Mouse (Mus musculus) C2C12 (cell line): ENCODE measurements around the gene Nufip2. TPM values are rescaled to one million over a fixed set of nuclear protein-coding genes. Genes with fewer than 3 reads are reported as not detected.

ENCODE experiments used
- H3K27me3 ChIP-seq: one replicate; pipeline ENCODE4 v1.6.1; 2011; ENCODE audit not compliant: control insufficient read depth, insufficient read depth, insufficient read length
- H3K36me3 ChIP-seq: one replicate; pipeline ENCODE4 v1.6.1; 2011; ENCODE audit not compliant: control insufficient read depth, insufficient read depth
- H3K4me3 ChIP-seq: one replicate; pipeline ENCODE4 v1.5.1; 2011; ENCODE audit warnings: mild to moderate bottlenecking, control low read depth; ENCODE audit not compliant: poor library complexity, insufficient read depth, severe bottlenecking
- H3K79me2 ChIP-seq: one replicate; pipeline ENCODE4 v1.6.1; 2011; ENCODE audit not compliant: control insufficient read depth, insufficient read depth
- H3K79me3 ChIP-seq: one replicate; pipeline ENCODE4 v1.6.1; 2011; ENCODE audit warnings: low read depth, control low read depth
- H3ac ChIP-seq: one replicate; pipeline ENCODE3; 2011; ENCODE audit warnings: low read depth; ENCODE audit not compliant: control insufficient read depth, insufficient read length
- CEBPB ChIP-seq: IDR thresholded peaks from one replicate; pipeline ENCODE4 v1.6.1; 2011; ENCODE audit warnings: low read depth, mild to moderate bottlenecking, control low read depth, moderate library complexity
- CTCF ChIP-seq: IDR thresholded peaks from one replicate; pipeline ENCODE4 v1.5.1; 2011; ENCODE audit not compliant: control insufficient read depth, insufficient read depth, insufficient read length
- FOSL1 ChIP-seq: IDR thresholded peaks from one replicate; pipeline ENCODE4 v1.8.0; 2011; ENCODE audit warnings: mild to moderate bottlenecking, low read length; ENCODE audit not compliant: poor library complexity, insufficient read depth, severe bottlenecking
- MAX ChIP-seq: IDR thresholded peaks from one replicate; pipeline ENCODE4 v1.6.1; 2011; ENCODE audit warnings: mild to moderate bottlenecking, control low read depth
- MYOD1 ChIP-seq: IDR thresholded peaks from one replicate; pipeline ENCODE4 v1.6.1; 2011; ENCODE audit warnings: low read depth; ENCODE audit not compliant: control insufficient read depth, insufficient read length
- MYOG ChIP-seq: IDR thresholded peaks from one replicate; pipeline ENCODE4 v1.6.1; 2011; ENCODE audit not compliant: control insufficient read depth, insufficient read length; ENCODE audit errors: extremely low read depth
- USF1 ChIP-seq: IDR thresholded peaks from one replicate; pipeline ENCODE4 v1.6.1; 2011; ENCODE audit warnings: low read depth, mild to moderate bottlenecking, control low read depth, moderate library complexity
- polyA plus RNA-seq: library from polyadenylated mRNA; unstranded; fragments of >200 nt; fragmentation: generic; extraction: Trizol; gene quantifications from one replicate; pipeline ENCODE4 v1.2.1, GENCODE M21; 2012; ENCODE audit warnings: missing spikeins

Nufip2 gene
- polyA plus RNA-seq, 1 experiment = 12.0 TPM

- TF ChIP-seq MAX (no peak), MYOD1 (no peak), CEBPB (no peak), MYOG (no peak), CTCF (no peak), USF1 (peak; percentile 49), FOSL1 (no peak)
- Histone ChIP-seq H3K79me2 (peaks cover 97% of the 10 kb centered on the region), H3ac (peak overlapping the region; percentile 18), H3K4me3 (no peak overlapping the region), H3K79me3 (peaks cover 36% of the 10 kb centered on the region), H3K36me3 (peaks cover 9% of the 10 kb centered on the region), H3K27me3 (no peaks in the 10 kb centered on the region)
These were observed 105.3 kb downstream of the Nufip2 start for GRCm38 (mm10) chr11:77791241-77791727.

Other genes with a start within 250 kb of the Nufip2 start
- 12.8 TPM for gene Coro6, start 223.7 kb upstream of the Nufip2 start, polyA plus RNA-seq
- gene Ankrd13b, start 196.5 kb upstream of the Nufip2 start, polyA plus RNA-seq = 64.3 TPM
- 56.7 TPM for gene Git1, start 192.6 kb upstream of the Nufip2 start, polyA plus RNA-seq
- gene Abhd15, start 171.0 kb upstream of the Nufip2 start, polyA plus RNA-seq = 1.5 TPM
- gene Trp53i13, start 170.2 kb upstream of the Nufip2 start, polyA plus RNA-seq = 18.2 TPM
- not detected for gene Gm10392, start 167.0 kb upstream of the Nufip2 start, polyA plus RNA-seq
- gene Taok1, start 78.3 kb upstream of the Nufip2 start, polyA plus RNA-seq = 5.1 TPM
- gene Cryba1, start 39.1 kb downstream of the Nufip2 start, polyA plus RNA-seq = 0.07 TPM
- gene Myo18a, start 77.1 kb downstream of the Nufip2 start, polyA plus RNA-seq = 57.0 TPM
- 0.33 TPM for gene Gm10277, start 101.6 kb downstream of the Nufip2 start, polyA plus RNA-seq
- not detected for gene Pipox, start 207.9 kb downstream of the Nufip2 start, polyA plus RNA-seq
- not detected for gene Sez6, start 244.6 kb downstream of the Nufip2 start, polyA plus RNA-seq